Mouse (Mus musculus) intestine, embryonic 14.5 days (tissue): ENCODE measurements at regions not wholly inside any gene's neighbourhood (a gene's known extent, or its start where the extent isn't known, plus 50 kb on each side); places are given as distances from the start of the nearest gene placed in this dataset.

Experiments
- ATAC-seq: fragments of 200-750 bp; cut with Nextera tagmentation; replicated peaks from 2 replicates; pipeline ENCODE4 v1.8.0; 2017; ENCODE audit warnings: low read depth, moderate number of reproducible peaks, moderate TSS enrichment, moderate library complexity; ENCODE audit not compliant: low FRiP score, low TSS enrichment
- DNase-seq: peaks from one replicate; pipeline ENCODE4 v3.0.0-alpha.2; 2018; ENCODE audit warnings: low spot score
- H3K27ac ChIP-seq: fragments of 300-500 bp; sonication (generic); 2 replicates; pipeline ENCODE4 v1.5.1; 2014; ENCODE audit warnings: low read depth, mild to moderate bottlenecking, control low read depth
- H3K27me3 ChIP-seq: fragments of 300-500 bp; sonication (generic); replicated peaks from 2 replicates; pipeline ENCODE4 v1.6.1; 2014; ENCODE audit warnings: low read length, control low read depth; ENCODE audit not compliant: control insufficient read depth, insufficient read depth
- H3K36me3 ChIP-seq: fragments of 300-500 bp; sonication (generic); 2 replicates; pipeline ENCODE4 v1.6.1; 2014; ENCODE audit warnings: low read length, control low read depth; ENCODE audit not compliant: control insufficient read depth, insufficient read depth
- H3K4me1 ChIP-seq: fragments of 300-500 bp; sonication (generic); replicated peaks from 2 replicates; pipeline ENCODE4 v1.6.1; 2014; ENCODE audit warnings: low read length, control low read depth, mixed read lengths; ENCODE audit not compliant: control insufficient read depth, insufficient read depth
- H3K4me2 ChIP-seq: fragments of 300-500 bp; sonication (generic); 2 replicates; pipeline ENCODE4 v1.6.1; 2014; ENCODE audit warnings: low read length
- H3K4me3 ChIP-seq: fragments of 300-500 bp; sonication (generic); 2 replicates; pipeline ENCODE4 v1.5.1; 2014; ENCODE audit warnings: low read depth, low read length, control low read depth, mixed read lengths
- H3K9ac ChIP-seq: fragments of 300-500 bp; sonication (generic); 2 replicates; pipeline ENCODE4 v1.6.1; 2014; ENCODE audit warnings: mild to moderate bottlenecking, low read length
- H3K9me3 ChIP-seq: fragments of 300-500 bp; sonication (generic); 2 replicates; pipeline ENCODE4 v1.6.1; 2016; ENCODE audit warnings: low read length, control low read depth; ENCODE audit not compliant: control insufficient read depth
- WGBS: fragments of 180-500 bp; shearing (Covaris S2); extraction: QIAGEN DNeasy Blood & Tissue Kit; methylation state at CpG from one replicate; pipeline ENCODE4 v1.1.7; 2014; 5-methylcytosine and 5-hydroxymethylcytosine counted together

DNA sequence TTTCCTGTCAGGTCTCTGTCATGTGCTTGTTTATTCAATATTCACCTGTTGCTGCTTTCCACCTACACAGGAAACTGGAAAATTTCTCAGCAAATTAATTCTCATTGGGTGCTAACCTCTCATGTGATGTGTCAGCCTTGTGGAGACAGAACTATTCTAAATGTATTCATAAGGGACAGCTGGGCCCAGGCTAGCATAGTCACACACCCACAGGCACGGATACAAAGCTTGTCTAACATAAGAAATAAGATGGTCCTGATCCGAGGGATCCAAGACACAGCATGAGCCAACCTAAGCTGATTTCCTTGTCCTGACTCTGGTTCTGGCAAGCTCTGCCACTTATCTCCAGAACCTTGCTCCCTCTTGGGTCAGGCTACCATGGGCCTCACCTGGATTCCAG is 74.6 kb upstream of the Arrdc4 start:
- Histone ChIP-seq H3K27ac (no peak overlapping the region), H3K27me3 (no peaks in the 10 kb centered on the region), H3K9me3 (no peaks in the 10 kb centered on the region), H3K4me2 (no peak overlapping the region), H3K4me1 (no peaks in the 10 kb centered on the region), H3K4me3 (no peak overlapping the region), H3K9ac (no peak overlapping the region), H3K36me3 (no peaks in the 10 kb centered on the region)
- 75% methylated on average over 2 of the region's 2 CpGs for WGBS
- DNase-seq (no peak), ATAC-seq (no peak; the same call in 1 of the 2 replicates)

DNA sequence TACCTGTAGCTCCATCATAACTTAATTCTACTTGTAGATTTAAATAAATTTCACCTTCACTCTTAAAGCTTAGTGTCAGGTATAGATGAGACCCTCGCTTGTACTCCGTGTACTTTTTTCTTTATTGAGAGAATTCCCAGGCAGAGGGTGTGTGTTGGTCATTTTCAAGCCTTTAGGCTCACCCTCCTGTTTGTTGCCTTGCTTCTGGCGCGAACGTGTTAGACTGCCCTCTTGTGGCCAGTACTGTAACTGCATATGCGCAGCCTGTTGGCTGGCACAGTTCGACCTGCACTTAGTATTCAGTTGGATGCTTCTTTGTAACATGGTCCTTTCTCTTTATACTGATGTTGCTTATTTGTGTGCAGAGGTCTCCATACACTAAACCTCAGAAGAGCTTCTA is 74.1 kb upstream of the Arrdc4 start:
- Histone ChIP-seq H3K4me2 (no peak overlapping the region), H3K36me3 (no peaks in the 10 kb centered on the region), H3K9ac (no peak overlapping the region), H3K27ac (no peak overlapping the region), H3K4me3 (no peak overlapping the region), H3K27me3 (no peaks in the 10 kb centered on the region), H3K4me1 (no peaks in the 10 kb centered on the region), H3K9me3 (no peaks in the 10 kb centered on the region)
- DNase-seq (peak; percentile 88), ATAC-seq (0 out of 2 replicates have a peak, but pooled peaks have one; percentile 19)
- 4% methylated on average over 7 of the region's 7 CpGs for WGBS

DNA sequence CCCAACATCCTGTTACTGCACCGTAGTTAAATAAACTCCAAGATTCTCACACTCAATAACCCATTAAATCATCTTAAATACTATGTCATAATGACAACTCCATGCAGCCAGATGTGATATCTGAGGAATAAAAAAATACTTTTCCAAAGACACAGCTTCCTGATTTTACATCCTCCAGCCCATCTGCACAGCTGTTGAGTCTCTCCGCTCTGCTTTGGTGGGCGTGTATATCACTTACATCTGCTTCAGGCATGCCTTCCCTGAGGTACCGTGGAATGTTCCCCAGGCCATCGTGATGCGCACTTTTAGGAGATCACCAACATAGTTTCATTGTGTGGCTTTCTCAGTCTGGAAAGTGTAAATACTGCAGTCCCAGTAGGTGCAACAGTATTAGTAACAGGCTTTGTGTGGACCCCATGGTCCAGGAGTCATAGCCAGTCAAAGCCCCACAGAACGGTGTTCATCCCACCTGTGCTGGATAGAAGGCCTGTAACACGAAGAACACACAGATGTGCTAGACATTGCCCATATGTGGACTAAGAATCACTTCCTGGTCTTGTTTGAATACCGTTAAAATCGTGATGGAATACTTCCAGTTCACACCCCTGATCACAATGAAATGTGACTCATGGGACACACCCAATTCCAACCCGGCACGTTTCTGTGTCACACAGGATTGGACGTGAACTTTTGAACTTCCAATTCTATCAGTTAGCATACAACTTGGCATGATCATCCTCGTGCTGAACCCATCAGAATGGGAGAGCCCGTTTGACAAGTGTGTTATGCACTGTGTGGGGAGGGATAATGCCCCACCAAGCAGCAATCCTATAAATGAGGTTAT is 66.0 kb upstream of the Arrdc4 start:
- 67% methylated on average over 15 of the region's 15 CpGs for WGBS
- no peak overlapping the region for H3K4me2 ChIP-seq
- 0 out of 2 replicates have a peak, but pooled peaks have one; percentile 32 for ATAC-seq
- H3K9ac ChIP-seq: no peak overlapping the region
- no peak overlapping the region for H3K4me3 ChIP-seq
- H3K9me3 ChIP-seq: no peaks in the 10 kb centered on the region
- H3K27ac ChIP-seq: no peak overlapping the region
- no peaks in the 10 kb centered on the region for H3K36me3 ChIP-seq
- 0 out of 2 replicates have a peak, but pooled peaks cover 4% of the 10 kb centered on the region for H3K4me1 ChIP-seq
- no peaks in the 10 kb centered on the region; the same call in 1 of the 2 replicates for H3K27me3 ChIP-seq
- DNase-seq: no peak

DNA sequence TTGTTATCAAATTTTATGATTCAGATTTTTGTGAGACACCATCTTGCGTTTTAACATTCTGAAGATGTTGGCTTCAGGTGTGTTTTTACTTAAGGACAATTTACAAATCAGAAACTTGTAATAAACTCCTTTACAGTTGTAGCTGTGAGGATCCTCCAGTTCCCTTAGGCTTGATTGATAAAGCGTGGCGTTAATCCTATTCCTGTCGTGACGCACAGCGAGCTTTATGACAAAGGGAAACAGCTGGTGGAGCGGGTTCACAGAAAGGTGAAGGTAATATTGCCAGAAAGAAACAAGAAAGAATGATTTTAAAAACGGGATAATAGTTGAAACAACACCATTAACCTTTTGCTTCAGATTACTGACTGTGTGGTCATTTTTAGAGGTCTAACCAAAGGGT is 60.7 kb upstream of the Arrdc4 start:
- no peak overlapping the region for H3K9ac ChIP-seq
- H3K4me2 ChIP-seq: no peak overlapping the region
- WGBS: 46% methylated on average over 8 of the region's 8 CpGs
- ATAC-seq (no peak), DNase-seq (no peak)
- no peaks in the 10 kb centered on the region for H3K9me3 ChIP-seq
- H3K4me3 ChIP-seq: no peak overlapping the region
- H3K36me3 ChIP-seq: no peaks in the 10 kb centered on the region
- H3K27me3 ChIP-seq: no peaks in the 10 kb centered on the region; the same call in 1 of the 2 replicates
- H3K4me1 ChIP-seq: no peaks in the 10 kb centered on the region
- no peak overlapping the region for H3K27ac ChIP-seq
